Mouse (Mus musculus) lung, adult 2 months (tissue): ENCODE measurements at regions not wholly inside any gene's neighbourhood (a gene's known extent, or its start where the extent isn't known, plus 50 kb on each side); places are given as distances from the start of the nearest gene placed in this dataset.
A peak's percentile ranks its signal among the peaks of the same experiment; 100 is the strongest.

Experiments used
- DNase-seq: peaks from one replicate; pipeline ENCODE4 v3.0.0; 2022
- H3K4me1 ChIP-seq: fragments of 200-500 bp; 2 replicates; pipeline ENCODE4 v1.6.1; 2011; ENCODE audit warnings: low read length; ENCODE audit not compliant: control insufficient read depth, insufficient read depth
- H3K4me3 ChIP-seq: fragments of 200-500 bp; replicated peaks from 2 replicates; pipeline ENCODE3; 2011; ENCODE audit warnings: low read depth, mild to moderate bottlenecking, control low read depth, low read length; ENCODE audit errors: extremely low read depth
- CTCF ChIP-seq: fragments of 200-500 bp; IDR thresholded peaks from 2 replicates; pipeline ENCODE4 v1.5.1; 2011; ENCODE audit warnings: mild to moderate bottlenecking, low read length, control low read depth; ENCODE audit not compliant: insufficient read depth
- POLR2A ChIP-seq: fragments of 200-500 bp; IDR thresholded peaks from 2 replicates; pipeline ENCODE4 v1.6.1; 2011; ENCODE audit warnings: low read depth, mild to moderate bottlenecking, control low read depth, low read length, borderline replicate concordance; ENCODE audit errors: extremely low read depth
- WGBS: fragments of 180-500 bp; shearing (Covaris S2); methylation state at CpG from one replicate; pipeline ENCODE4 v1.1.7; 2018; 5-methylcytosine and 5-hydroxymethylcytosine counted together

DNA sequence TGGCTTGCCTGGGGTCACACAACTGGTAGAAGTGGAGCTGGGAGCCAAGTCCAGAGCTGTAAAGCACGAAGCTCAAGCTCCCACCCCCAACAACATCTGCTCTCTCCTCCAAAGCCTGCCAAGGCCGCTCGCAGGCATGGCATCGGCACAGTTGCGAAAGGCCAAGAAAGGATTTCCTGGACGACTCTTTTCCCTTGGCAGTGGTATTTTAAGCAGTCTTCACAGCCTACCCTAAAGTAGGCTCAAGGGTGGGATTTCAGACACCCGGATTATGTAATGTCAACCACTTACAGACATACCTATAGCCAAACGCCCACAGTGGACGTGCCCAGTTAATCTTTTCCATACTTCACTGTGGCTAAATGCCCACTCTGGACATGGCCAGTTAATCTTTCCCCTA, 162.6 kb downstream of the Inhbb start:
- DNase-seq, result no peak
- TF ChIP-seq CTCF (no peak), POLR2A (no peak)
- Histone ChIP-seq H3K4me3 (no peak overlapping the region), H3K4me1 (no peaks in the 10 kb centered on the region)
- WGBS, result 42% methylated on average over 9 of the region's 9 CpGs

- TF ChIP-seq CTCF (no peak), POLR2A (no peak)
- no peak overlapping the region for H3K4me3 ChIP-seq
- DNase-seq, result no peak
- WGBS, result 74% methylated on average over 8 of the region's 8 CpGs
- H3K4me1 ChIP-seq, result no peaks in the 10 kb centered on the region
Measured at GRCm38 (mm10) chr1:119256769-119257168, 165.3 kb downstream of the Inhbb start.

GRCm38 (mm10) chr1:119256097-119256473, 166.0 kb downstream of the Inhbb start:
- WGBS, result 64% methylated on average over 5 of the region's 5 CpGs
- Histone ChIP-seq H3K4me3 (no peak overlapping the region), H3K4me1 (no peaks in the 10 kb centered on the region)
- TF ChIP-seq POLR2A, result no peak
- peak; percentile 39; the same call in 1 of the 2 replicates for TF ChIP-seq CTCF
- peak; percentile 25 for DNase-seq

- DNase-seq, result no peak
- TF ChIP-seq CTCF, result no peak
- no peaks in the 10 kb centered on the region for H3K4me1 ChIP-seq
- 87% methylated on average over 20 of the region's 20 CpGs for WGBS
- H3K4me3 ChIP-seq, result no peak overlapping the region
Measured at GRCm38 (mm10) chr1:119255386-119256096, 166.5 kb downstream of the Inhbb start.

DNA sequence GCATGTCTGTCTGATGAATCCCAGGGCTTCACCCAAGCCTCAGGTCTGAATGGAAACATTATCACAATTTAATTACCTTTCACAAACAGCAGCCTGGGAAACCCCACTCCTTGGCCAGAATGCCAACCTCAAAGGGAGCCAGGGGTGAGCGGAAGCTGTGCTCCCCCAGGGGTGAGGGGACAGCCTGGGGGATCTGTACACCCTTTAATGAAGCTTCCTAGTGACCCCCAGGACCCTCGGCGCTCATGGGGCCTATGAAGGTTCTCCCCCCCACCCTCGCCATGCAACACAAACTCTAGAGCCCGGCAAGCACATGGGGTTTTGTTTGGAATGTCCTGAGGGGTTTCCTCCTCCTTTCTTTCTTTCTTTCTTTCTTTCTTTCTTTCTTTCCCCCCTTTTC, 167.1 kb downstream of the Inhbb start:
- DNase-seq, result no peak
- WGBS, result 90% methylated on average over 5 of the region's 5 CpGs
- Histone ChIP-seq H3K4me1 (no peaks in the 10 kb centered on the region), H3K4me3 (no peak overlapping the region)
- no peak for TF ChIP-seq POLR2A
- TF ChIP-seq CTCF, result no peak

GRCm38 (mm10) chr1:119253371-119253851, 168.6 kb downstream of the Inhbb start:
- no peak for TF ChIP-seq CTCF
- no peak for TF ChIP-seq POLR2A
- 59% methylated on average over 7 of the region's 7 CpGs for WGBS
- Histone ChIP-seq H3K4me1 (no peaks in the 10 kb centered on the region), H3K4me3 (no peak overlapping the region)
- DNase-seq, result no peak

DNA sequence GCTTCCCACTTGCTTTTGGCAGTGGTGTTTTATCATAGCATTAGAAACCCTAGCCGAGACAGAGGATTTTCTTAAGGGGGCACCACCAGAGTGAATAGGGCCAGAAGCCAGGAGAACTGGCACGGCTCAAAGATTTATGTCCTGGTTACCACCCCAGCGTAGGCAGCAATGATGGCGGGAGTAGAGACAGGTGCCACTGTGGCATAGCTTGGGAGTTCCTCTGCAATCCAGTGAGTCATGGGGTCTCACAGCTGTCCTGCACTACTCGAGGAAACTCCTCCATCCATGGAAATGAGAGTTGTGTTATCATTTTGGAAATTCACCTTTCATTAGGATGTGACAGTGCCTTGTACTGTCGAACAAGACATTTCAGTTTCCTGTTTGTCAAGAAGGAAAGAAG, 169.6 kb downstream of the Inhbb start:
- Histone ChIP-seq H3K4me1 (no peaks in the 10 kb centered on the region), H3K4me3 (no peak overlapping the region)
- WGBS, result 84% methylated on average over 6 of the region's 6 CpGs
- TF ChIP-seq POLR2A (no peak), CTCF (no peak)
- no peak for DNase-seq

DNA sequence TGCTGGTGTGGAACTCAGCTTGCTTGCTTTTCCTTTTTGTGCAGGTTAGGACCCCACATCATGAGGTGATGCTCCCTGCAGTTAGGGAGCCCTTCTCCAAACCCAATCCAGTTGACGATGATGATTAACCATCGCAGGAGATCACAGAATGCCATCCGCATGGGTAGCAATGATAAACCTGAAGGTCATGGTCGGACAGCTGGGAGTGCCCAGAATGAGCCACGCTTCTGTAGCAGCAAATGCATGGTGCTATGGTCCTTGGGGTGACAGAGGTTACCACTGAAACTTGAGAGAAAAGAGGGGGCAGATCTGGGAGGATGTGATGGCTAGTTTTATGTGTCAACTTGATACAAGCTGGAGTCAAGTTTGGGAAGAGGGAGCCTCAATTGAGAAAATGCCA, 170.3 kb downstream of the Inhbb start:
- Histone ChIP-seq H3K4me3 (no peak overlapping the region), H3K4me1 (no peaks in the 10 kb centered on the region)
- WGBS, result 94% methylated on average over 5 of the region's 5 CpGs
- no peak for TF ChIP-seq CTCF
- no peak for TF ChIP-seq POLR2A
- DNase-seq, result no peak

- WGBS, result 79% methylated on average over 5 of the region's 5 CpGs
- TF ChIP-seq CTCF, result no peak
- TF ChIP-seq POLR2A, result no peak
- DNase-seq, result no peak
Measured at GRCm38 (mm10) chr1:119248776-119249495, 173.1 kb downstream of the Inhbb start.

DNA sequence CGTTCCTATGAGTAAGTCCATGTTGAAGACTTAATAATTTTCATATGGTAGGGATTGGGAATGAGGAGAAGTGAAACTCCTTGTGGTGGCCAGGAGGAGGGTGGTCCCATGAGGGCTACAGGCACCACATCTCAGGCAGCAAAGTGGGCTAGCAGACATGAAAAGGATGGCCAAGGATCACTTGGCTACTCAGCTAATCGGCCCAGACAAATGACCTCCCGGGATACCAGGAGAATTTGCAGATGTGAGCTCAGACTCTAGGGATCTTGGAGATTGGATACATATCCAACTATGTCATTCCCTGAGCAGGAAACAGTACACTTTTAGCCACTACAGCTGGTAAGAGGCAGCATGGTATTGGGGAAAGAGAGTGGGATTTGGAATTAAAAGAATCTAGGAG, 174.9 kb downstream of the Inhbb start:
- H3K4me3 ChIP-seq, result no peak overlapping the region
- 59% methylated on average over 3 of the region's 3 CpGs for WGBS
- TF ChIP-seq CTCF, result no peak
- TF ChIP-seq POLR2A, result no peak
- DNase-seq, result no peak
- H3K4me1 ChIP-seq, result no peaks in the 10 kb centered on the region

More at GRCm38 (mm10) chr1:119248776-119249495, 173.1 kb downstream of the Inhbb start:
- Histone ChIP-seq H3K4me1 (no peaks in the 10 kb centered on the region), H3K4me3 (no peak overlapping the region)
